Mouse (Mus musculus) kidney, adult 2 months (tissue): ENCODE measurements at regions not wholly inside any gene's neighbourhood (a gene's known extent, or its start where the extent isn't known, plus 50 kb on each side); places are given as distances from the start of the nearest gene placed in this dataset.

ENCODE experiments used
- CTCF ChIP-seq: fragments of 200-500 bp; conservative IDR thresholded peaks from 2 replicates; pipeline ENCODE4 v1.5.1; 2011; ENCODE audit warnings: low read depth, mild to moderate bottlenecking, control low read depth, low read length, moderate library complexity, mixed read lengths; ENCODE audit not compliant: insufficient read depth, insufficient read length
- POLR2A ChIP-seq: fragments of 200-500 bp; IDR thresholded peaks from one replicate; pipeline ENCODE4 v1.6.1; 2011; ENCODE audit warnings: low read depth, low read length, control low read depth

- TF ChIP-seq CTCF: no peak
- TF ChIP-seq POLR2A: no peak
Observed at GRCm38 (mm10) chr14:58264401-58264800, 194.1 kb downstream of the Fgf9 start.
